Mouse (Mus musculus) kidney, embryonic 14.5 days (tissue): ENCODE data around the gene Micall2. TPM values are rescaled to one million over a fixed set of nuclear protein-coding genes. Genes with fewer than 3 reads are reported as not detected.
"Not testable (repeated sequence)": the region's sequence is repeated elsewhere in the genome, so short reads cannot be mapped to it uniquely, and the experiment has no call there.

Experiments used
- ATAC-seq: fragments of 200-750 bp; cut with Nextera tagmentation; 2 replicates; pipeline ENCODE4 v1.8.0; 2017; ENCODE audit warnings: moderate number of reproducible peaks, mild to moderate bottlenecking, moderate TSS enrichment, moderate library complexity; ENCODE audit not compliant: low FRiP score, low TSS enrichment
- H3K27ac ChIP-seq: fragments of 300-500 bp; sonication (generic); 2 replicates; pipeline ENCODE4 v1.5.1; 2014; ENCODE audit warnings: low read depth, mild to moderate bottlenecking, low read length, moderate library complexity, mixed read lengths
- H3K27me3 ChIP-seq: fragments of 300-500 bp; sonication (generic); 2 replicates; pipeline ENCODE4 v1.6.1; 2014; ENCODE audit warnings: mild to moderate bottlenecking, low read length; ENCODE audit not compliant: control insufficient read depth, insufficient read depth
- H3K36me3 ChIP-seq: fragments of 300-500 bp; sonication (generic); 2 replicates; pipeline ENCODE4 v1.6.1; 2014; ENCODE audit warnings: low read length, mixed read lengths; ENCODE audit not compliant: control insufficient read depth, insufficient read depth
- H3K4me1 ChIP-seq: fragments of 300-500 bp; sonication (generic); 2 replicates; pipeline ENCODE4 v1.6.1; 2014; ENCODE audit warnings: low read length, mixed read lengths; ENCODE audit not compliant: control insufficient read depth, insufficient read depth
- H3K4me2 ChIP-seq: fragments of 300-500 bp; sonication (generic); replicated peaks from 2 replicates; pipeline ENCODE4 v1.6.1; 2014; ENCODE audit warnings: low read depth, mild to moderate bottlenecking, low read length
- H3K4me3 ChIP-seq: fragments of 300-500 bp; sonication (generic); 2 replicates; pipeline ENCODE4 v1.5.1; 2014; ENCODE audit warnings: mild to moderate bottlenecking, low read length
- H3K9ac ChIP-seq: fragments of 300-500 bp; sonication (generic); 2 replicates; pipeline ENCODE4 v1.6.1; 2014; ENCODE audit warnings: low read depth, mild to moderate bottlenecking, low read length, moderate library complexity
- H3K9me3 ChIP-seq: fragments of 300-500 bp; sonication (generic); 2 replicates; pipeline ENCODE4 v1.6.1; 2016; ENCODE audit warnings: low read length; ENCODE audit not compliant: control insufficient read depth
- WGBS: fragments of 180-500 bp; shearing (Covaris S2); extraction: QIAGEN DNeasy Blood & Tissue Kit; methylation state at CpG from one replicate; pipeline ENCODE4 v1.1.7; 2014; 5-methylcytosine and 5-hydroxymethylcytosine counted together
- polyA plus RNA-seq: library from polyadenylated mRNA; unstranded; fragments of >200 nt; fragmentation: Nextera tagmentation; extraction: Ambion mirVana; gene quantifications from 2 replicates; pipeline ENCODE4 v1.2.1, GENCODE M21; 2014

The Micall2 gene
- polyA plus RNA-seq, 1 experiment from 2014 or later, result 6.4 TPM

GRCm38 (mm10) chr5:139718949-139719348 is 17.2 kb downstream of the Micall2 start:
- Histone ChIP-seq H3K9ac (no peak overlapping the region), H3K9me3 (no peaks in the 10 kb centered on the region), H3K4me1 (no peaks in the 10 kb centered on the region), H3K4me3 (no peak overlapping the region), H3K4me2 (no peak overlapping the region), H3K36me3 (no peaks in the 10 kb centered on the region), H3K27me3 (no peaks in the 10 kb centered on the region), H3K27ac (no peak overlapping the region)
- ATAC-seq, result no peak
- WGBS, result 78% methylated on average over 7 of the region's 7 CpGs

GRCm38 (mm10) chr5:139718540-139718939 is 17.6 kb downstream of the Micall2 start:
- H3K4me3 ChIP-seq, result no peak overlapping the region
- WGBS, result 71% methylated on average over 6 of the region's 6 CpGs
- ATAC-seq, result no peak
- no peak overlapping the region for H3K9ac ChIP-seq
- H3K36me3 ChIP-seq, result no peaks in the 10 kb centered on the region
- no peaks in the 10 kb centered on the region for H3K4me1 ChIP-seq
- H3K27ac ChIP-seq, result no peak overlapping the region
- H3K4me2 ChIP-seq, result no peak overlapping the region
- H3K27me3 ChIP-seq, result no peaks in the 10 kb centered on the region
- no peaks in the 10 kb centered on the region for H3K9me3 ChIP-seq

GRCm38 (mm10) chr5:139717723-139718122 is 18.4 kb downstream of the Micall2 start:
- H3K27ac ChIP-seq, result no peak overlapping the region
- no peak overlapping the region for H3K4me2 ChIP-seq
- no peak overlapping the region for H3K9ac ChIP-seq
- H3K36me3 ChIP-seq, result no peaks in the 10 kb centered on the region
- H3K27me3 ChIP-seq, result no peaks in the 10 kb centered on the region
- H3K4me1 ChIP-seq, result no peaks in the 10 kb centered on the region
- ATAC-seq, result 0 out of 2 replicates have a peak, but pooled peaks have one; percentile 24
- 100% methylated on average over 2 of the region's 2 CpGs for WGBS
- H3K9me3 ChIP-seq, result no peaks in the 10 kb centered on the region
- no peak overlapping the region for H3K4me3 ChIP-seq

- Histone ChIP-seq H3K36me3 (no peaks in the 10 kb centered on the region; the same call in 1 of the 2 replicates), H3K4me3 (no peak overlapping the region), H3K9me3 (no peaks in the 10 kb centered on the region), H3K4me1 (no peaks in the 10 kb centered on the region), H3K4me2 (no peak overlapping the region), H3K9ac (no peak overlapping the region), H3K27ac (no peak overlapping the region), H3K27me3 (no peaks in the 10 kb centered on the region)
- WGBS, result 97% methylated on average over 10 of the region's 10 CpGs
- no peak for ATAC-seq
Measured at GRCm38 (mm10) chr5:139706496-139706895, 29.6 kb downstream of the Micall2 start.

DNA sequence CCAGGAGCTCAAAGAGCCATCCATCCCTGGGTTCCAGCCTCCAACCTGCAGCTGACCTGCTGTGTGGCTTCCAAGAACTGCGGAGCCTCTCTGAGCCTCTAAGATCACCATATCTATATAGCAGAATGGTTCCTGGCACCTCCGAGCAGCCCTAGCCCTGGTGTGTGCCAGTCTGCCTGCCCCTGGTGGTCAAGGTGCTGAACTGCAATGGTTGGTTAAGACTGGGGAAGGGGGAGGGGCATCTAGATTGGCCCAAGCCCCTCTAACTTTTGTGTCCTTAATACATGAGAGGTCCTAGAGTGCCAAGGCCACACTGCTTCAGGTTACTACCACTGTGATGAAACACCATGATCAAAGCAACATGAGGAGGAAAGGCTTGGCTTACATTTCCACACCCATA is 33.2 kb downstream of the Micall2 start:
- Histone ChIP-seq H3K27me3 (no peaks in the 10 kb centered on the region), H3K9me3 (no peaks in the 10 kb centered on the region), H3K36me3 (no peaks in the 10 kb centered on the region), H3K4me1 (no peaks in the 10 kb centered on the region), H3K27ac (no peak overlapping the region), H3K4me2 (no peak overlapping the region), H3K9ac (no peak overlapping the region), H3K4me3 (no peak overlapping the region)
- WGBS, result 72% methylated on average over 2 of the region's 2 CpGs
- ATAC-seq, result no peak

DNA sequence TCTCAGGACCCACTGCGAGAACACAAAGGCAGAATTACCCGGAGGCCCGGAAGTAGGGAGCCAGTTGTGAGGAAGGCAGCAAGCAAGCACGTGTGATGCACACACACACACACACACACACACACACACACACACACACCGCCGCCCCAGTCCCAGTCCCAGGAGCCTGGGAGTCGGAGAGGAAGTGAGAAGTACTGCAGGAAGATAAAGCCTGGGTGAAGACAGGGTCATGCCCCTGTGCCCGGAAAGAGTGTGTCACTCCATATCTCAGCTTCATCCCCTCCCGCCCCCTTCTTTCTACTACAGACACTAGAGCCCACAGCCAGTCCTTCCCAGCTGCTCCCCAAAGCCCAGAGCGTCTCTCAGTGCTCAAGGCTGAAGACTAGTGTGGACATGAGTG is 33.9 kb downstream of the Micall2 start:
- H3K4me2 ChIP-seq, result no peak overlapping the region
- WGBS, result 51% methylated on average over 10 of the region's 10 CpGs
- no peak overlapping the region for H3K27ac ChIP-seq
- H3K27me3 ChIP-seq, result no peaks in the 10 kb centered on the region
- no peak overlapping the region for H3K9ac ChIP-seq
- no peak overlapping the region for H3K4me3 ChIP-seq
- no peaks in the 10 kb centered on the region for H3K36me3 ChIP-seq
- no peaks in the 10 kb centered on the region for H3K9me3 ChIP-seq
- ATAC-seq, result 0 out of 2 replicates have a peak, but pooled peaks have one; percentile 32
- no peaks in the 10 kb centered on the region for H3K4me1 ChIP-seq

- ATAC-seq, result no peak
- 93% methylated on average over 6 of the region's 6 CpGs for WGBS
- H3K36me3 ChIP-seq, result no peaks in the 10 kb centered on the region
- H3K4me1 ChIP-seq, result no peaks in the 10 kb centered on the region
- H3K27me3 ChIP-seq, result no peaks in the 10 kb centered on the region
- H3K9me3 ChIP-seq, result 0 out of 2 replicates have a peak, but pooled peaks cover 2% of the 10 kb centered on the region
- H3K27ac ChIP-seq, result no peak overlapping the region
- H3K9ac ChIP-seq, result no peak overlapping the region
- no peak overlapping the region for H3K4me3 ChIP-seq
- no peak overlapping the region for H3K4me2 ChIP-seq
Measured at GRCm38 (mm10) chr5:139696954-139697353, 39.2 kb downstream of the Micall2 start.

GRCm38 (mm10) chr5:139695876-139696275 is 40.3 kb downstream of the Micall2 start:
- not testable (repeated sequence) for H3K4me3 ChIP-seq, H3K4me1 ChIP-seq, H3K27ac ChIP-seq, H3K4me2 ChIP-seq, ATAC-seq, H3K27me3 ChIP-seq, H3K36me3 ChIP-seq, H3K9ac ChIP-seq, H3K9me3 ChIP-seq
- 58% methylated on average over 3 of the region's 3 CpGs for WGBS

DNA sequence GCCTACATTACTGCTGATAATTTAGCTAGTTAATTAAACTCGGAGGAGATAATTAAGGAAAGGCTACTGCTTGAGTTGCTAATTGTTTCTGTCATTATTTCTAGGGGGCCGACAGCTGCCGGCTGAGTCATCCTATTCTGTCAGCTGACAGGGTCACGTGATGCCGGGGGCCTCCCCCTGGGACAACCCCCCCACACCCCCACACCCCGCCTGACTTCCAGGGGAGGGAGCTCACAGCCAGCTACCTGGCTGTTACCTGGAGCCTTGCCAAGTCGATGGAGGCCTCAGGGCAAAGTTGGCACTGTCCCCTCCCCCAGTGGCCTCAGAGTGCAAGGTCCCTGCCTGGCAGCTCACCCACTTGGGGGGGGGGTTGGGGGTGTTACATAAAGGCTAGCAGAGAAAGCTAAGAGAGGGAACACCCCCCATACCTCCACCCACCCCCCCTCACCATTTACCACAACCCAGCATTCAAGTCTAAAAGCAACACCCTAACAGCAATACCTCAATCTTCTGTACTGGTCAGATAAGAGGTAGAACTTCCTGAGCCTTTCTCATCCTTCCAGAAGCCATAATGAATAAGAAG is 41.1 kb downstream of the Micall2 start:
- WGBS, result 26% methylated on average over 7 of the region's 7 CpGs
- H3K9me3 ChIP-seq, result 0 out of 2 replicates have a peak, but pooled peaks cover 2% of the 10 kb centered on the region
- ATAC-seq, result peak; percentile 20; the same call in 1 of the 2 replicates

More for the DNA sequence above, 41.1 kb downstream of the Micall2 start:
- no peaks in the 10 kb centered on the region for H3K36me3 ChIP-seq
- no peak overlapping the region; the same call in 1 of the 2 replicates for H3K4me2 ChIP-seq
- H3K27ac ChIP-seq, result no peak overlapping the region
- H3K9ac ChIP-seq, result no peak overlapping the region
- no peaks in the 10 kb centered on the region for H3K4me1 ChIP-seq
- H3K27me3 ChIP-seq, result no peaks in the 10 kb centered on the region
- no peak overlapping the region for H3K4me3 ChIP-seq
